9 mouse cellular contexts compared by ENCODE assay signal in genomic region chr1:130371895-130372528, GRCm38 (mm10). TPM values are rescaled to one million over a fixed set of nuclear protein-coding genes. Genes with fewer than 3 reads are reported as not detected.
DNase-seq lines count a peak whose midpoint lies in the region; ATAC-seq and TF ChIP-seq lines count a peak whose summit lies in the region.
"Had no signal": no experiment of that assay in that cellular context is flagged by ENCODE, and none has a peak within 500 bp of the region (broad histone marks: within the 10 kb centered on the region; RNA-seq: fewer than 3 reads in every experiment).

No protein-coding gene starts in this region.

- no peak for TF ChIP-seq EP300 in ES-Bruce4 (IDR thresholded peaks at IDR 0.05; ENCODE audit: insufficient read depth, low read depth, low read length)

- peak; percentile 59 to 62 for DNase-seq in B cell, adult 2 months
- peak; percentile 77 for DNase-seq in c-Kit-positive CD71-positive TER-119-negative erythroid progenitor cells, embryonic 14.5 days (ENCODE audit: low read depth)
- peak; percentile 10 for DNase-seq in kidney, adult 18-20 months
- DNase-seq in limb, embryonic 10.5 days (ENCODE audit: low spot score) = peak; percentile 46
- peak; percentile 81 for DNase-seq in midbrain, postnatal 0 days (ENCODE audit: low spot score)
- no peak for DNase-seq in spleen, adult 18-20 months

- peak; percentile 74 for ATAC-seq in forebrain, embryonic 13.5 days
- no peak for ATAC-seq in midbrain, postnatal 0 days (ENCODE audit: low FRiP score)

- H3K27ac ChIP-seq in ES-Bruce4 (ENCODE audit: insufficient read depth, low read length) = no peak overlapping the region
- no peak overlapping the region for H3K27ac ChIP-seq in forebrain, embryonic 13.5 days
- H3K27ac ChIP-seq in limb, embryonic 10.5 days = no peak overlapping the region
- no peak overlapping the region for H3K27ac ChIP-seq in midbrain, postnatal 0 days (ENCODE audit: low read depth, low read length)
- H3K27ac ChIP-seq: hindbrain, embryonic 15.5 days had no signal

- TF ChIP-seq CTCF in ES-Bruce4 (IDR thresholded peaks at IDR 0.05; ENCODE audit: low read depth, low read length) = peak; percentile 2
- TF ChIP-seq CTCF in midbrain, postnatal 0 days (IDR thresholded peaks at IDR 0.05) = peak; percentile 96

- H3K4me2 ChIP-seq in forebrain, embryonic 13.5 days = no peak overlapping the region
- H3K4me2 ChIP-seq in midbrain, postnatal 0 days (ENCODE audit: low read depth, low read length, poor library complexity, severe bottlenecking) = no peak overlapping the region
- H3K4me2 ChIP-seq: hindbrain, embryonic 15.5 days had no signal

- H3K4me3 ChIP-seq in ES-Bruce4 (ENCODE audit: low read depth, low read length) = no peak overlapping the region
- no peak overlapping the region for H3K4me3 ChIP-seq in forebrain, embryonic 13.5 days
- no peak overlapping the region for H3K4me3 ChIP-seq in limb, embryonic 10.5 days
- no peak overlapping the region for H3K4me3 ChIP-seq in midbrain, postnatal 0 days (ENCODE audit: low read depth, low read length)
- H3K4me3 ChIP-seq: hindbrain, embryonic 15.5 days had no signal

- H3K9ac ChIP-seq in ES-Bruce4 (ENCODE audit: low read depth, poor library complexity, severe bottlenecking) = no peak overlapping the region
- H3K9ac ChIP-seq in forebrain, embryonic 13.5 days = no peak overlapping the region
- H3K9ac ChIP-seq in midbrain, postnatal 0 days (replicated peaks; ENCODE audit: low read length, poor library complexity, severe bottlenecking) = no peak overlapping the region
- H3K9ac ChIP-seq: hindbrain, embryonic 15.5 days had no signal

- no peaks in the 10 kb centered on the region for H3K9me3 ChIP-seq in ES-Bruce4 (replicated peaks; ENCODE audit: control insufficient read depth, insufficient read depth, low read length, poor library complexity, severe bottlenecking)
- no peaks in the 10 kb centered on the region for H3K9me3 ChIP-seq in forebrain, embryonic 13.5 days (replicated peaks)
- H3K9me3 ChIP-seq in limb, embryonic 10.5 days (replicated peaks) = no peaks in the 10 kb centered on the region
- no peaks in the 10 kb centered on the region for H3K9me3 ChIP-seq in midbrain, postnatal 0 days (ENCODE audit: low read length)
- H3K9me3 ChIP-seq: hindbrain, embryonic 15.5 days had no signal

- H3K27me3 ChIP-seq in ES-Bruce4 (ENCODE audit: control insufficient read depth, insufficient read depth, low read length, poor library complexity, severe bottlenecking) = peaks cover 1% of the 10 kb centered on the region; the same call in 1 of the 2 replicates
- H3K27me3 ChIP-seq in forebrain, embryonic 13.5 days = no peaks in the 10 kb centered on the region
- no peaks in the 10 kb centered on the region for H3K27me3 ChIP-seq in limb, embryonic 10.5 days (ENCODE audit: low read depth, poor library complexity, severe bottlenecking)
- no peaks in the 10 kb centered on the region for H3K27me3 ChIP-seq in midbrain, postnatal 0 days (ENCODE audit: insufficient read depth, low read length)
- H3K27me3 ChIP-seq: hindbrain, embryonic 15.5 days had no signal

- no peak for TF ChIP-seq POLR2A in ES-Bruce4 (IDR thresholded peaks at IDR 0.05; ENCODE audit: insufficient read depth, low read length)

- H3K36me3 ChIP-seq in ES-Bruce4 (ENCODE audit: control insufficient read depth, insufficient read depth, low read length, poor library complexity, severe bottlenecking) = no peaks in the 10 kb centered on the region
- no peaks in the 10 kb centered on the region for H3K36me3 ChIP-seq in forebrain, embryonic 13.5 days (ENCODE audit: poor library complexity, severe bottlenecking)
- no peaks in the 10 kb centered on the region for H3K36me3 ChIP-seq in limb, embryonic 10.5 days
- H3K36me3 ChIP-seq in midbrain, postnatal 0 days (ENCODE audit: insufficient read depth, low read length) = no peaks in the 10 kb centered on the region
- H3K36me3 ChIP-seq: hindbrain, embryonic 15.5 days had no signal

- no peaks in the 10 kb centered on the region for H3K4me1 ChIP-seq in ES-Bruce4 (ENCODE audit: control insufficient read depth, insufficient read depth, low read length)
- H3K4me1 ChIP-seq in forebrain, embryonic 13.5 days = no peaks in the 10 kb centered on the region
- no peaks in the 10 kb centered on the region for H3K4me1 ChIP-seq in limb, embryonic 10.5 days
- no peaks in the 10 kb centered on the region for H3K4me1 ChIP-seq in midbrain, postnatal 0 days (ENCODE audit: insufficient read depth, low read length)
- H3K4me1 ChIP-seq: hindbrain, embryonic 15.5 days had no signal

- WGBS in forebrain, embryonic 13.5 days = 36% methylated on average over 7 of the region's 7 CpGs
- WGBS in limb, embryonic 10.5 days = 44% methylated on average over 7 of the region's 7 CpGs
- 39% methylated on average over 7 of the region's 7 CpGs for WGBS in midbrain, postnatal 0 days

RNA-seq across cellular contexts. Expression of gene Cd55b, which starts 50.8 kb away (rescaled TPM):
- polyA plus RNA-seq in ES-Bruce4 (2011; ENCODE audit: insufficient read depth, insufficient read length, low read depth, missing spikeins) = 1.1 TPM in 1 of 2 replicates, not detected in the other
- polyA plus RNA-seq in forebrain, embryonic 13.5 days (2015; fragmentation: Nextera tagmentation; extraction: Ambion mirVana) = not detected in 2 replicates
- polyA plus RNA-seq in limb, embryonic 10.5 days (2016; fragmentation: Nextera tagmentation; extraction: Ambion mirVana) = not detected in 2 replicates
- not detected in 2 replicates for total RNA-seq in midbrain, postnatal 0 days (2014; rRNA removed)
- polyA plus RNA-seq in midbrain, postnatal 0 days (2015; fragmentation: Nextera tagmentation; extraction: Ambion mirVana) = not detected in 2 replicates
- polyA plus RNA-seq: hindbrain, embryonic 15.5 days had no signal

Comparison
In these comparisons a context has a peak if more than half of its experiments do, and no peak if none do; other contexts are left out.
1. DNase-seq: peak in B cell, adult 2 months (2 of 2), c-Kit-positive CD71-positive TER-119-negative erythroid progenitor cells, embryonic 14.5 days (single experiment), kidney, adult 18-20 months (single experiment), limb, embryonic 10.5 days (single experiment) and midbrain, postnatal 0 days (single experiment); none in spleen, adult 18-20 months (0 of 2).